Mouse (Mus musculus) CD4-positive, CD25-positive, alpha-beta regulatory T cell, adult 4 months (primary cell): Measurements from ENCODE around the gene Ovol2. TPM values are rescaled to one million over a fixed set of nuclear protein-coding genes. Genes with fewer than 3 reads are reported as not detected.

Experiments
- ATAC-seq: one replicate; pipeline ENCODE4 v1.8.0; 2017
- polyA plus RNA-seq, 2 experiments: library from polyadenylated mRNA; unstranded; fragments of 100-300 nt; shearing (Covaris generic); gene quantifications; one replicate each; pipeline ENCODE4 v1.2.1; 2017

Ovol2 gene
- polyA plus RNA-seq, 2 experiments from 2014 or later = not detected

GRCm38 (mm10) chr2:144311372-144311771 is 20.6 kb downstream of the Ovol2 start:
- no peak for ATAC-seq

GRCm38 (mm10) chr2:144310273-144310672 is 21.7 kb downstream of the Ovol2 start:
- ATAC-seq = no peak

GRCm38 (mm10) chr2:144308561-144308960 is 23.4 kb downstream of the Ovol2 start:
- ATAC-seq = no peak

DNA sequence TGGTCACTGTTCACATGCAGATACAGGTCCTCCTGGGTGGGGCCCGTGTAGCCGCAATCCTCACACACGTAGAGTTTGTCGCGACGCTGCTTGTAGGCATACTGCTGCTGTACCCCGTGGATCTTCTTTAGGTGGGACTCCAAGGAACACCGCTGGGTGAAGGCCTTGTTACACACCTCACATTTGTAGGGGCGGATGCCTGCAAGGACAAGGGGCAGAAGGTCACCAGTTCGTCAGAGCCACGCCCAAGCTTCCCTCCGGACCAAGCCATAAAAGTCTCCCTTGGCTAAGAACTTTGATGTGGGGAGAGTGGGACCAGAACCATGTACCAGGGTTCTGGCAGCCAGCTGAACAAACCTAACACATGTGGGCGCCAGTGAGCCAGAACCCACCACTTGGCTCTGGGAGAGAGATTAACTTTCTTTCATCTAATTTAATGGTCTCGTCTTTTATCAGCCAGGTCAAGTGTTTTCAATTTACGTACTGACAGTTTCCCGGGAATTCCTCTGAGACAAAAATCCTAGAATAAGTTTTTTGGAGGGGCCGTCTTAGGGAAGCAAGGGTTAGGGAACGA is 26.1 kb downstream of the Ovol2 start:
- no peak for ATAC-seq

- no peak for ATAC-seq
Measured at GRCm38 (mm10) chr2:144301101-144301500, 30.8 kb downstream of the Ovol2 start.

- peak; percentile 71 for ATAC-seq
Measured at GRCm38 (mm10) chr2:144299749-144300669, 31.9 kb downstream of the Ovol2 start.

- no peak for ATAC-seq
Measured at GRCm38 (mm10) chr2:144295145-144295735, 36.7 kb downstream of the Ovol2 start.

DNA sequence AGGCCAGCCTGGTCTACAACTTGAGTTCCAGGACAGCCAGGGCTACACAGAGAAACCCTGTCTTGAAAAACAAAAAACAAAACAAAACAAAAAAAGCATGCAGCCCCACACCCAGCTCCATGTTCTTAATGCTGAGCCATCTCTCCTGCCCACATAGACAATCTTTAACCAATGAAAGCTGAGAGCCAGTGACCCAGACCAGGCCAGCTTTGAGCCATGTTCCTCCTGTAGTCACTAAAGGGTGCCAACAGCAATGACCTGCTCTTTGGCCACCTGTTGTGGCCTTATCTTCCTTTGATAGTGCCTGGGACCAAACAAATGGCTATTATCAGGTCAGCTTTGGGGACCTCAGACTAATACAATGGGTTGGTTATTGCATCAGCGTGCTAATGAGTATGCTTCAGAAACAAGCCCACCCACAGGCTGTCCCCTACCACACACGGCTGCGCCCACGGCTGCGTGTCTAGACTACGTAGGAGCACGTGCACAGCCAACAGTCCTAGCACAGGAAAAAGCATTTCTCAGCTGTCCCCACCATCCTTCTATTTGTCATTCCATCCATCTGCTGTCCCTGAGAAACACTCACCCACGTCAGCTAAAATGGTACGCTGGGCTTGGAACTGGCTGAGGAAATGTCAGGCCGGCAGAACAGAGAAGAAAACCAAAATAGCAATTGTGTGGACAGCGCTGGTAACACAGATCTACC is 40.2 kb downstream of the Ovol2 start:
- no peak for ATAC-seq

GRCm38 (mm10) chr2:144290321-144290720 is 41.6 kb downstream of the Ovol2 start:
- no peak for ATAC-seq

GRCm38 (mm10) chr2:144281417-144281816 is 50.5 kb downstream of the Ovol2 start:
- ATAC-seq = no peak

- ATAC-seq = no peak
Measured at GRCm38 (mm10) chr2:144280568-144280967, 51.4 kb downstream of the Ovol2 start.

- no peak for ATAC-seq
Measured at GRCm38 (mm10) chr2:144279742-144280141, 52.2 kb downstream of the Ovol2 start.

- no peak for ATAC-seq
Measured at GRCm38 (mm10) chr2:144276885-144277284, 55.1 kb downstream of the Ovol2 start.

- no peak for ATAC-seq
Measured at GRCm38 (mm10) chr2:144274741-144275140, 57.2 kb downstream of the Ovol2 start.

DNA sequence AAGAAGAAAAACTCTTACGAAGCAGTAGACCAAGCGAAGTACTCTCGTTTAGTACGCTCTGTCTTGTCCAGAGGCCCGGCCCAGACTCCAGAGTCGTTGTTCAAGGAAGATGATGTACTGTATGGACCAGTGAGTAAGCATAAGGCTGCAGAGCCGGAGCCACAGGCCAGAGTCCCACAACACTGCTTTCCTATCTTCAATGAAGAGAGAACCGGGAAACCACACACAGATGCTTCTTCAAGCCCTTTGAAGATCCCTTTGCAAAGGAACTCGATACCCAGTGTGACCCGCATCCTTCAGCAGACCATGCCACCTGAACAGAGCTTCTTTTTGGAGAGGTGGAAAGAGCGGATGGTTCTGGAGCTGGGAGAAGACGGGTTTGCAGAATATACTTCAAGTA is 59.9 kb downstream of the Ovol2 start:
- no peak for ATAC-seq

GRCm38 (mm10) chr2:144270507-144271420 is 61.2 kb downstream of the Ovol2 start, which contains the start of the genes Mgme1 and Snx5:
Gene Mgme1 (plus strand): TSS chr2:144270663.
Gene Snx5 (minus strand): TSS chr2:144270906.
- peak; percentile 83 for ATAC-seq

DNA sequence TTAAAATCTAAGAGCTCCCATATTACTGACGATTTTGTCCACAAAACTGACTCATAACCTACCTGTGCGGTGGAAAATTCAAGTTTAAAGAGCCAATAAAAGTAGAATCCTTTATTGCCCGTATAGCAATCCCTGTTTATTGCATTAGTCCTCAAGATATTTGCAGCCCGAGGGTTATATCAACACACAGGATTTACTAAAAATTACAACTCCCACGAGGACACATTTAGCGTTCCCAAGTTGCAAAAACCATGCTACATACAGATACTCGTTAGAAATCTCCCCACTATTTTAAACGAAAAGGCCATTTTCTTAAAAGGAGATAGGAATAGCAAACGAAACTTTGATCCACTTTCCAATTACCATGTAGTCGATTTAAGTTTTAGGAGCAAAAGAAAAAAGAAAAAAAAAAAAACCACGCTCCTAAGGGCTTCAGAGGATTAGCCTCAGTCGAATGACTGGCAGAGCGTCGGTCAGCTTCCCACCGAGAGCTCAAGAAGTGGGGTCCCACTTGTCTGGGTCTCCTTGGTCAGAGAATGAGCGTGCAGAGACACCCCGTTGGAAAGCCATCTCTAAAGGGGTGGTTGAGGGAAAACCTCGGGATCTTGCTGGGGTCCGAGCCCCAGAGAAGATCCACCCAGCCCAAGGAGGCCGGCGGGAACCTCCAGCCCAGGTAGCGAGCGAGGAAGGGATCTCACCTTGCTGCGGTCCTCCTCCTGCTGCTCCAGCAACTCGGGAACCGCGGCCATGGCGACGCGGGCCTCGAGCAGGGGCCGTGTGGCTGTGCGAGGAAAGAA is 62.1 kb downstream of the Ovol2 start:
- ATAC-seq = peak; percentile 31

DNA sequence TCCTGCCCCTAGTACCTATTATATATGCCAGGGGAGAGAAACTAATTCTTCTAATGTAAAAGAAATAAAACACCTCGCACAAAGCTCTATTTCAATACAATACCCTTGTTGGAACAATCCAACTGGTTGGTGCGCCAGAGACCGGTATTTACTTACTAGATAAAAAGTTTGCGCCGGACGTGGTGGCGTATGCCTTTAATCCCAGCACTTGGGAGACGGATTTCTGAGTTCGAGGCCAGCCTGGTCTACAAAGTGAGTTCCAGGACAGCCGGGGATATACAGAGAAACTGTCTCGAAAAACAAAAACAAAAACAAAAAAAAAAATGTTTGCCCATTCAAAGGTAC is 62.7 kb downstream of the Ovol2 start:
- ATAC-seq = no peak

GRCm38 (mm10) chr2:144268446-144269305 is 63.3 kb downstream of the Ovol2 start:
- ATAC-seq = no peak

GRCm38 (mm10) chr2:144267731-144268015 is 64.3 kb downstream of the Ovol2 start:
- peak; percentile 48 for ATAC-seq
